Mouse (Mus musculus): ENCODE results near the gene Gja1. TPM values are rescaled to one million over a fixed set of nuclear protein-coding genes. Genes with fewer than 3 reads are reported as not detected.

The Gja1 gene
- 59.1 TPM for polyA plus RNA-seq (2014; fragmentation: Illumina TruSeq; extraction: RNeasy Lipid Tissue Mini Kit (QIAGEN cat#74804); ENCODE audit: low read depth, low replicate concordance)

GRCm38 (mm10) chr10:56377097-56377965 is at the start of gene Gja1:
TSS of gene Gja1 (plus strand) at chr10:56377330.

Other genes starting within 250 kb of the Gja1 start
- gene Tbc1d32, start 148.6 kb upstream of the Gja1 start, polyA plus RNA-seq (2014; fragmentation: Illumina TruSeq; extraction: RNeasy Lipid Tissue Mini Kit (QIAGEN cat#74804); ENCODE audit: low read depth, low replicate concordance), result 13.6 TPM